Mouse (Mus musculus) forelimb bud, embryonic 11.5 days (tissue): ENCODE measurements at regions not wholly inside any gene's neighbourhood (a gene's known extent, or its start where the extent isn't known, plus 50 kb on each side); places are given as distances from the start of the nearest gene placed in this dataset.
A peak's percentile ranks its signal among the peaks of the same experiment; 100 is the strongest.

Experiments used
- DNase-seq: peaks from one replicate; pipeline ENCODE4 v3.0.0-alpha.2; 2012; ENCODE audit warnings: low read depth, low spot score

GRCm38 (mm10) chr11:117589006-117589405 is 65.1 kb upstream of the Tnrc6c start:
- DNase-seq: no peak

DNA sequence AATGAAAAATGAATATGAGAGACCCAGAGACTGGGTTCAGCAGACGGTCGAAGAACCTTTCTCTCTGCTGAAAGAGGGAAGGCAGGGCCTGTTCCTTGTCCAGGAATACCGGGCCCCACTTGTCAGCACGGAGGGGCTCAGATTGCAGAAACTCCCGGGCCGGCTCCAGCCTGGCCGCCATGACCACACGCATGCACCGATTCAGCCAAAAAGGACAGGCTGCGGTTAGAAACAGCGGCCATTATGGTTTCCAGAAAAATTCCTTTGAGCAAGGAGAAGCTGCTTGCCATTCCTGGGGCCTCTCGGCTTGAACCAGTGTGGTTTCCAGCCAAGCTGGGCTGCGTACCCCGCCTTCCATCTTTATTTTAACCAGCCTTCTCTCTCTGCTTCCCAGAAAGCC is 64.7 kb upstream of the Tnrc6c start:
- DNase-seq: no peak

DNA sequence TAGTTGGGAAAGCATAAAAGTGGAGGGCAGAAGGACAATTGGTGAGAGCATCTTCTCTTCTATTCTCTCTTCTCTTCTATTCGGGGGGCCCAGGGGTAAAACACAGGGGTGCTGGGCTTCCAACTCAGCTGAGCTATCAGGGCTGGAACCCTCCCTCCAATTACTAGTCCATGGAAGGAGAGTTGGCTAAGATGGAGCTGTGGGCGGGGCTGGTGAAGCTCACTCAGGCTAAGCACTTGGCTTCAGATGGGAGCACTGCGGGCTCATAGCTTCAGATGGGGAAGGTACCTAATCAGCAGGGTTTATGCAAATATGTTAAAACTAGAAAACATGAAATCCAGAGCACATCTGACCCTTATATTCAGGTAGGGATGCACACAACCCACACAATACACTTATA is 61.5 kb upstream of the Tnrc6c start:
- no peak for DNase-seq

DNA sequence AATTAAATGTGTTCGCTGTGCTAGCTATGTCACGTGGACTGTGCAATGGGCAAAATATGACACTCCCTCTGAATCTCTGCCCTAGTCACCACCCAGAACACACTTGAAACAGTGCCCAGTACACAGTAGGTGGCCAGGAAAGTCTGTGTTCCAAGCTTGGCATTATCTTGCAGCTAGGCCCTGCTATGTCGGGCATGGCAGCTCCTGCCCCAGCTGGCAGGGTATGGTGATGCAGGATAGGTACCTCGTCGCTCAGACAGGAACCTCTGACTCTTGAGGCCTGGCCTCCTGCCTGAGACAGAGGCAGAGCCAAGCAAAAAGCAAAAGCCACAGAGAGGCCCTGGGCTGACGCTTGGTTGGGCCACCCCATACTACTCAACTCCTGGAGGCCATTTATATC is 57.9 kb upstream of the Tnrc6c start:
- DNase-seq: no peak

DNA sequence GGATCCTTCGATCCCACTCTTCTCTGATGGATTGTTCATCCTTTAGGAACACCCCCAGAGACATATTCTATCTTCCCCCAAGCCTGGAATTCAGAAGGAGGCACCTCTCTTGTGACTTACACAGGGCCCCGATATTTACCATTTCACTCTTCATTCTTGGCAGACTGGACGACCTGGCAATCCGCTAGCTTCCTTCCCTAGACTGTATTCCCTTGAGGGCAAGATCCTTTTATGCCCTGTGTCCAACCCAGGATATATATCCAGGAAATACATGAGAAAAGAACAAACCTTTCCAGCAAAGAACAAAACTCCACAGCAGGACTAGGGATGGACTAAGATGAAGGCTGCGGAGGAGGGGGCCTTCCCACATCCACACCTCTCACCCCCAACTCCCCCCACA is 56.3 kb upstream of the Tnrc6c start:
- DNase-seq: no peak

GRCm38 (mm10) chr11:117598170-117598583 is 55.9 kb upstream of the Tnrc6c start:
- DNase-seq: peak; percentile 54

DNA sequence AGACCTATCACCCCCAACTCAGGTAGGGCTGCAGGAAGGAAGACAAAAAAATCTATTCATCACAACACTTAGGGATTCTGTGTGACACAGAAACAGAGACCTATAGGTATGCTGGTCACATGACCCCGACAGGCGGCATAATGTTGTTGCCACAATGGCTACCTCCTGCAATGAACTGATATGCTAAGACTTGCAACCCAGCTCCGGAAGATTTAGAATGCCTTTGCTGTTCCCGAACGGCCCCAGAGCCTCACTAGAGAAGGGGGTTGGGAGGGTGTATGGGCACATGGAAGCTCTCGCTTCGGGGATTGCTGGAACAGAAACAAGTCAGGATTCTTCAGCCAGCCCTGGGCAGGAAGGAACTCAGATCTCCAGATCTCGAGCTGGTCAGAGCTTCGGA is 55.5 kb upstream of the Tnrc6c start:
- no peak for DNase-seq

DNA sequence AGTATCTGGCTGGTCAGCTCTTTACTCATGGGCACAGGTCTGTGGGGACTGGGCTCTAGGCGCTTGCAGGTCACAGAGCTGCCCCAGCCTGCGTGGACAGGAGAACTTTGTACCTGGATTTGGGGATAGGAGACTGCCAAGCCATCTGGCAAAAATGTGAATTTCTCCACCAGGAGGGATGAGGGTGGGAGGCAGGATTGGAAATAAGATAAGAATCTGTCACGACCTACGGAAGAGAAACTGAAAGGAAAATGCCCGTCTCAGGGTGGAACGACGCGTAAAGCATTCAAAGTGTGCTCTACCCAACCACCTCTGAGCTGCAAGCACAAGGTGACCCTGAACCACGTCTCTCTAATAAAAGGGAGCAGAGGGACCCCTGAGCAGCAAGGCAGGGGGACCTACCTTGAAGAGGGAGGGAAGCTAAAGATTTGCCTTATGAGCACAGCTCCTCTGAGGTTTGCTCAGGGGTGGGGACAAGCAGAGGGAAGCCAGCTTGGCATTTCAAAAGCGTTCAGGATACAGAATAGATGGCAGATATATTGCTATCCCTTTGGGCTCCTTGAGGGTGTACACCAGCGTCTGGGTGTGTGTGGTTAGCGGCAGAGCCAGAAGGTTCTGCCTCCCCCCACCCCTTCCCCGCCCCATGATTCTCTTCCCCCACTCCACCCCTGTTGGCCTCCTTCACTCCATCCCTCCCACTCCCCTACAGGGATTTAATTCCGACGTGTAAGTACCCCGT is 54.9 kb upstream of the Tnrc6c start:
- DNase-seq: no peak

- DNase-seq: no peak
These were observed 54.3 kb upstream of the Tnrc6c start for GRCm38 (mm10) chr11:117599788-117600263.

GRCm38 (mm10) chr11:117601147-117601546 is 52.9 kb upstream of the Tnrc6c start:
- no peak for DNase-seq

- no peak for DNase-seq
These were observed 50.1 kb upstream of the Tnrc6c start for GRCm38 (mm10) chr11:117604019-117604418.
